Mouse (Mus musculus) liver, embryonic 14.5 days (tissue): ENCODE data around the gene Stard13. TPM values are rescaled to one million over a fixed set of nuclear protein-coding genes. Genes with fewer than 3 reads are reported as not detected.
A peak's percentile ranks its signal among the peaks of the same experiment; 100 is the strongest.

Experiments used
- ATAC-seq: fragments of 200-750 bp; cut with Nextera tagmentation; 2 replicates; pipeline ENCODE4 v1.8.0; 2017; ENCODE audit warnings: moderate number of reproducible peaks, mild to moderate bottlenecking, moderate library complexity; ENCODE audit not compliant: insufficient read depth
- DNase-seq, 3 experiments: peaks; one replicate each; pipeline ENCODE4 v3.0.0-alpha.2; 2012 to 2013; ENCODE audit warnings: low read depth in 3 of 3, low spot score in 3 of 3
- H3K27ac ChIP-seq: fragments of 300-500 bp; sonication (generic); 2 replicates; pipeline ENCODE4 v1.5.1; 2014; ENCODE audit warnings: moderate library complexity, mild to moderate bottlenecking, control low read depth, inconsistent platforms
- H3K27me3 ChIP-seq: fragments of 300-500 bp; sonication (generic); 2 replicates; pipeline ENCODE4 v1.6.1; 2014; ENCODE audit warnings: mild to moderate bottlenecking, low read length, moderate library complexity; ENCODE audit not compliant: control insufficient read depth, insufficient read depth
- H3K36me3 ChIP-seq: fragments of 300-500 bp; sonication (generic); replicated peaks from 2 replicates; pipeline ENCODE4 v1.6.1; 2014; ENCODE audit warnings: low read depth; ENCODE audit not compliant: control insufficient read depth, insufficient read depth
- H3K4me1 ChIP-seq, 2 experiments: fragments of 200-500 bp in 1 of 2; fragments of 300-500 bp in 1 of 2; sonication (generic) in 1 of 2; replicated peaks; 2 replicates each; pipeline ENCODE4 v1.6.1; 2012 to 2014; ENCODE audit warnings: antibody characterized with exemption in 1 of 2, inconsistent platforms in 1 of 2, low read length in 1 of 2; ENCODE audit not compliant: control insufficient read depth in 2 of 2, insufficient read depth in 2 of 2
- H3K4me2 ChIP-seq: fragments of 300-500 bp; sonication (generic); 2 replicates; pipeline ENCODE4 v1.6.1; 2014; ENCODE audit warnings: low read depth, mild to moderate bottlenecking, control low read depth, moderate library complexity
- H3K4me3 ChIP-seq, 2 experiments: fragments of 200-500 bp in 1 of 2; fragments of 300-500 bp in 1 of 2; sonication (generic) in 1 of 2; 2 replicates each; pipeline ENCODE4 v1.5.1; 2012 to 2014; ENCODE audit warnings: low read depth in 2 of 2, low read length in 2 of 2, mild to moderate bottlenecking in 2 of 2, control low read depth in 1 of 2, inconsistent platforms in 1 of 2, moderate library complexity in 1 of 2; ENCODE audit not compliant: insufficient read depth in 1 of 2
- H3K9ac ChIP-seq: fragments of 300-500 bp; sonication (generic); replicated peaks from 2 replicates; pipeline ENCODE4 v1.6.1; 2014; ENCODE audit warnings: mild to moderate bottlenecking, control low read depth, moderate library complexity
- H3K9me3 ChIP-seq: fragments of 300-500 bp; sonication (generic); 2 replicates; pipeline ENCODE4 v1.6.1; 2016; ENCODE audit warnings: low read length, mixed read lengths; ENCODE audit not compliant: control insufficient read depth
- CTCF ChIP-seq: IDR thresholded peaks from 2 replicates; pipeline ENCODE4 v1.5.1; 2016; ENCODE audit warnings: antibody characterized with exemption, low read depth, control low read depth
- EP300 ChIP-seq: IDR thresholded peaks from 2 replicates; pipeline ENCODE4 v1.6.1; 2016; ENCODE audit warnings: antibody characterized with exemption, low read depth
- WGBS: fragments of 180-500 bp; shearing (Covaris S2); extraction: QIAGEN DNeasy Blood & Tissue Kit; methylation state at CpG from one replicate; pipeline ENCODE4 v1.1.7; 2014; ENCODE audit not compliant: insufficient replicate concordance; 5-methylcytosine and 5-hydroxymethylcytosine counted together
- polyA plus RNA-seq, 2 experiments: library from polyadenylated mRNA; depleted of rRNA in 1 of 2; stranded (reverse) in 1 of 2; unstranded in 1 of 2; fragments of >200 nt; fragmentation: Nextera tagmentation in 1 of 2; extraction: Ambion mirVana in 1 of 2; gene quantifications; 2 replicates each; pipeline versions ENCODE4 v1.2.1 to v1.2.3; 2012 to 2014

Stard13 gene
- polyA plus RNA-seq, 2 experiments = 0.56 to 1.1 TPM

DNA sequence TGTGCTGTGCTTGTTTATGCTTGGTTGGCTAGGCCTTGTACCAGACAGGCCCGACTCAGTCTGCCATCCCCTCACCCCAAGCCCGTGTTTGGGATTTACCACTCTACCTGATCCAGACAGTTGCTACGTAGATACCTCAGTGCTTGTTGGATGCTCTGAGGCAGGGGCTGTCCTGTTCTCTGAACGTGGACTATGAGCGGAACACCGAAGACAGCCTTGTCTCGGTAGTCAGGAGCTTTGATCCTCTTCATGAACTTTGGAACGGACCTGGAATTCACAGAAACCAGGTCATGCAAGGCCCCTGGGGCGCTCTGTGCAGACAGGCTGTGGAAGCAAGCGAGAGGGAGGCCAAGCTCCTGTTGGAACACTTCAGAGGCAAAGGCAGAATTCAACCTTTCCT lies 174.3 kb downstream of the Stard13 start:
- WGBS = 64% methylated on average over 10 of the region's 10 CpGs
- no peak overlapping the region for H3K27ac ChIP-seq
- no peaks in the 10 kb centered on the region for H3K27me3 ChIP-seq
- H3K4me3 ChIP-seq = no peak overlapping the region
- no peak for TF ChIP-seq EP300
- no peak for TF ChIP-seq CTCF
- H3K9me3 ChIP-seq = no peaks in the 10 kb centered on the region
- no peak overlapping the region for H3K4me2 ChIP-seq
- no peaks in the 10 kb centered on the region for H3K36me3 ChIP-seq
- no peak overlapping the region for H3K9ac ChIP-seq
- no peak for ATAC-seq
- H3K4me1 ChIP-seq = no peaks in the 10 kb centered on the region; a peak in 1 of 4 replicates
- no peak for DNase-seq

DNA sequence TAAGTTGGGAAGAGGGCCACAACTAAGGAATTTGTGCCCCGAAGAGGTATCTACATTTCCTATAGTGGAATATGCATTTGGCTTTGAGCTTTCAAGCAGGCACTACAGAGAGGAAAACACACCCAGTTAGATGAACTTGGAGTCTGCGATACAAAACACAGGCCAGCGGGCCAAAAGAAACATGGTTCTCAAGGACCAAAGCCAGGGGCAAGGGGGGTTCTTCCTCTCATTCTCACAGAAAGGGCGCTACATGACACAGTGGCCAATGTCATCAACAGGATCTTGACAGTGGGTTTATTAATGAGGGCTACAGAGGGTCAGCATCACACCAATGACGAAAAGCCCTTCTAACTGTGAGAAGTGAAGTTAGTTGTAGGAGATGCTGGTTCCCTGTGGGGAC lies 175.9 kb downstream of the Stard13 start:
- Histone ChIP-seq H3K27ac (no peak overlapping the region), H3K4me3 (no peak overlapping the region), H3K4me2 (no peak overlapping the region), H3K4me1 (no peaks in the 10 kb centered on the region; a peak in 1 of 4 replicates), H3K36me3 (no peaks in the 10 kb centered on the region), H3K9ac (no peak overlapping the region), H3K27me3 (no peaks in the 10 kb centered on the region), H3K9me3 (no peaks in the 10 kb centered on the region)
- no peak for TF ChIP-seq EP300
- no peak for TF ChIP-seq CTCF
- ATAC-seq (no peak), DNase-seq (no peak)
- 74% methylated on average over 5 of the region's 5 CpGs for whole genome bisulfite sequencing

DNA sequence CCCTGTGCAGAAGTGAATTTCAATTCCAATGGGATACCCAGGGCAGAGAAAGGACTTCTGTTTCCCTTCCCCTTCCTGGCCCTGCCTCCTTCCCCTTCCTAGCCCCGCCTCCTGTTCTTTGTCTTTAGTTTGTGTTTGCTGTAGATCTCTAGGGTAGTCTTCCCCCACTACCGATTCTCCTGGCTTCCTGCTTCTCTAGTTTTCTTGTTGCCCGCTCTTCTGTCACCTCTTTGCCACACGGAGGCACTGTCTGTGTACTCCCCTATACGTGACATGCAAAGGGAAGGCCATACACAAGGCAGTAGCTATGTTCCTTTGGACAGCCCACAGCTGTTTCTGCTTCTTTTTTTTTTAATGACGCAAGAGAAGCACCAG lies 176.7 kb downstream of the Stard13 start:
- no peak overlapping the region for H3K4me2 ChIP-seq
- no peak overlapping the region for H3K27ac ChIP-seq
- whole genome bisulfite sequencing = 21% methylated on average over 6 of the region's 6 CpGs
- H3K9ac ChIP-seq = no peak overlapping the region
- H3K4me3 ChIP-seq = no peak overlapping the region
- H3K36me3 ChIP-seq = no peaks in the 10 kb centered on the region
- ATAC-seq (peak; percentile 46; the same call in 1 of the 2 replicates), DNase-seq (peak in 1 of 3 experiments; percentile 10)
- H3K4me1 ChIP-seq = no peaks in the 10 kb centered on the region; a peak in 1 of 4 replicates
- H3K27me3 ChIP-seq = no peaks in the 10 kb centered on the region
- no peaks in the 10 kb centered on the region for H3K9me3 ChIP-seq
- TF ChIP-seq CTCF (peak; percentile 24; the same call in 1 of the 2 replicates), EP300 (no peak)

DNA sequence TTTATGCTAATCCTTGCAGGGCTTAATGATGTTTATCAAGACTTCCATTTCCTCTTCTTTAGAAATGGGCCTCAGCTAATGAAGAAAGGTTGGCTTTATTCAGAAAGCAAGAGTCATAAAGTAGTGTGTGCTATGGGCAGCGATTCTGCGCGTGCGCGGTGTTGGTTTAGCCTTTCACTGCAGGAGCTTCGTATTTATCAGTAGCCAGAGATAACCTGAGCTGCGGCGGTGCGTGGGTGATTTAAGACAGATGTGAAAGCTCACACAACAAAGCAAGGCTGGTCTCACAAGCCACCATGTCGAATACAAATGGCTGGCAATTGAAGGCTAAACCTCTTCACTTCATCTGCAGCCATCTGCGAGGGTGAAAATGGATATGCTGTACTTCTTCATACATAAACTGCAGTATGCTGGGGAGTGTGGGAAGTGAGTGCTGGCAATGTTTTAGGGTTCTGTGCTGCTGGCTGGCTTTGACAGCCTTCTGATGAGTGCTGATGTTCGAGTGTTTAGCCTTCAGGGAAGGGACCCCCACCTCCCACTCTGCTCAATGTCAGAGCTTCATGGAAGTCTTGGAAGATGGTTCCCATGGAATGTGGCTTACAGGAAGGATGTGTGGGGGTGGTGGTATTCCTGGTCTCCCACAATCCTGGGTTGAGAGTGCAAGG lies 177.2 kb downstream of the Stard13 start:
- H3K4me3 ChIP-seq = no peak overlapping the region
- H3K4me1 ChIP-seq = no peaks in the 10 kb centered on the region; a peak in 1 of 4 replicates
- peak; percentile 22; the same call in 1 of the 2 replicates for ATAC-seq
- WGBS = 70% methylated on average over 12 of the region's 12 CpGs
- TF ChIP-seq CTCF (no peak), EP300 (no peak)
- H3K27me3 ChIP-seq = no peaks in the 10 kb centered on the region
- no peak overlapping the region for H3K4me2 ChIP-seq
- H3K9ac ChIP-seq = no peak overlapping the region
- no peak for DNase-seq
- H3K9me3 ChIP-seq = no peaks in the 10 kb centered on the region
- no peaks in the 10 kb centered on the region for H3K36me3 ChIP-seq
- no peak overlapping the region for H3K27ac ChIP-seq

GRCm38 (mm10) chr5:151055426-151056090 lies 178.1 kb downstream of the Stard13 start:
- 78% methylated on average over 11 of the region's 11 CpGs for WGBS
- no peaks in the 10 kb centered on the region; a peak in 1 of 4 replicates for H3K4me1 ChIP-seq
- no peak for ATAC-seq
- H3K4me3 ChIP-seq = no peak overlapping the region
- DNase-seq = no peak
- no peak overlapping the region for H3K27ac ChIP-seq
- no peak overlapping the region for H3K4me2 ChIP-seq
- no peak for TF ChIP-seq EP300
- no peak for TF ChIP-seq CTCF
- H3K36me3 ChIP-seq = no peaks in the 10 kb centered on the region
- no peaks in the 10 kb centered on the region for H3K27me3 ChIP-seq
- no peak overlapping the region for H3K9ac ChIP-seq
- no peaks in the 10 kb centered on the region for H3K9me3 ChIP-seq
